Mouse (Mus musculus): ENCODE measurements around the gene Cd207.

The Cd207 gene

DNA sequence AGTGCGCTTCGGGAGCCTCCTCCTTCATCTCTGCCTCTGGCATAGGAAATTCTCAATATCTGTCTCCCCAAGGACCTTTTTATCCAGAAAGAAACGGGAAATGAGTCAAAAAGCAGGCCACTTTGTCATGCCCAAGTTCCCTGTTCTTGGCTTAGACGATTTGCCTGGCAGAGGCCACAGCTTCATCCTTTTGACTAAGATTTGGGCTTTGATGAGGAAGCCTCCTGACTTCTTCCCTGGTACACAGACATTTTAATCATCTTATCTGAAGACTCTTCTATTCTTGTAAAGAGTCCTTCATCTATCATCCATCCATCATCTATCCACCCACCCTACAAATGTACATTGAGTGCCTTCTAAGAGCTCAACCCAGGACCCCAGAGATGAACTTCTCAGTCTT is at the start of gene Cd207:
Gene Cd207, minus strand, starts transcription at position 101 of the 400 bp plus-strand sequence.
- in situ Hi-C loops (cut with MboI; ENCODE audit: low pct_unique_long_range_greater_than_20kb in 1 of 2, low sequenced_read_pairs in 2 of 2, unreplicated experiment in 1 of 2), result loop anchor here in 1 of 2 experiments (10.0 kb wide), 1 partner anchor 323 kb away; no protein-coding TSS in a partner anchor

DNA sequence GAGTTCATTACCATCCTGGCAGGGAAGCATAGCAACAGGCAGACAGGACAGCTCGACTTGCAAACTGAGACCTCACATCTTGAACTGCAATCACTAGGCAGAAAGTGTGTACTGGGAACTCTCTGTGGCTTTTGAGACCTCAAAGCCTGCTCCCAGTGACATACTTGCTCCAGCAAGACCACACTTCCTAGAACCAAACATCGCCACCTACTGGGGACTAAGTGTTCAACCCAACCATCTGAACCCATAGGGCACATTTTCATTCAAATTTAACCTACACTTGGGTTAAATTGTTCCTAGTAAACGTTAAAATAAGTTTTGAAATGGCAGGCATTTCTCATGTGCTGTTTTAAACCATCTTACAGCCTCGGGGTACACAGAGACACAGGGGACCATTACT is 49.5 kb upstream of the Cd207 start:
- in situ Hi-C loops (cut with MboI; ENCODE audit: low pct_unique_long_range_greater_than_20kb in 1 of 2, low sequenced_read_pairs in 2 of 2, unreplicated experiment in 1 of 2), result no loop called here

DNA sequence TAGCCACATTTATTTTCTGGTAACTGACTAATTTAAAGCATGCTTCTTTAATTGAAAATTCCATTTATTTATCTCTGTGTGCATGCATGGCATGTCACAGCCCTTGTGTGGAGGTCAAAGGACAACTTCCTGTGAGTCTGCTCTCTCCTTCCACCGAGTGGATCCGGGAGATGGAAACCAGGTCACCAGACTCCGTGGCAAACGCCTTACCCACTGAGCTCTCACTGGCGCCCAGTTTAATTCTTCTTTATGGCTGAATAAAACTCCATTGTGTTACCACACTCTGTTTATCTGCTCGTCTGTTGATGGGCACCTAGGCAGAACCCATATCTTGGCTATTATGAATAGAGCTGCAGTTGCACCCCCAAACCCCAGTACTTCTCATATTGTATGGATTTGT is 44.9 kb upstream of the Cd207 start:
- in situ Hi-C loops (cut with MboI; ENCODE audit: low pct_unique_long_range_greater_than_20kb in 1 of 2, low sequenced_read_pairs in 2 of 2, unreplicated experiment in 1 of 2), result loop anchor here in 1 of 2 experiments (25.0 kb wide), 1 partner anchor 1790 kb away; the partner anchor contains the start of genes Egr4 and Fbxo41

GRCm38 (mm10) chr6:83717026-83717425 is 39.4 kb upstream of the Cd207 start:
- in situ Hi-C loops (cut with MboI; ENCODE audit: low pct_unique_long_range_greater_than_20kb in 1 of 2, low sequenced_read_pairs in 2 of 2, unreplicated experiment in 1 of 2), result loop anchor here in 1 of 2 experiments (10.0 to 25.0 kb wide), 3 partner anchors 652 to 1795 kb away; partner anchors contain the start of genes Egr4 and Fbxo41

DNA sequence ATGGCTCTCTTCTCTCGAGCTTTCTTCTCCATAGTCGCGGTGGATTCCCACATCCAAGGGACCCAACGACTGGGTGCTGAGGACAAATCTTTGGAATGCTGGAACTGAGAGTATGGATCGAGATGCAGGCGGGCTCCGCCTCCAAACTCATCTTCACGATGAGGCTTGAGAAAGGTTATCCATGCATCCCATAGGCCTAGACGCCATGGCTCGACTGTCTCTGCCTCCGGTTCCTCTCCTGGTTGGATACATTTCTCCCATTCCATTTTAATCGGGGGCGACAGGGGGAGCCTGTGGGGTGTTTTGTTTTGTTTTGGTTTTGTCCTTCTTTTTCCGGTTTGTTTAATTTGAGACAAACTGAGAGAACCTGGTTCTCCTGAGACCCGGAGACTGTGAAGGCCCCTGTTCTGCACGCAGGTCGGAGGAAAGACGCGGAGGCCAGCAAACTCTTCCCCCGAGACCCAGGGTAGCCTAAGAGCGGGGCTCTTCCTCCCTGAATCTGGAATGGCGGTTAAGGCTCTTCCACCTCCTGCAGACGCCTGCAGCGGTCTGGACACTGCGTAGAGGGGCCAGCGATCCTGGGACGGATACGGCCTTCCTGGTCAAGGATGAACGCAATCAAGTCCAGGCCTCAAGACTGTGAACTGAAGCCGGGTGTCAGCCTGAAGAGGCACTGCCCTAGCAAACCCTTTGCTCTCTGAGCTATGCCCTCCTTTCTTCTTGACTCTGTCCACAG is 38.0 kb upstream of the Cd207 start:
- in situ Hi-C loops (cut with MboI; ENCODE audit: low pct_unique_long_range_greater_than_20kb in 1 of 2, low sequenced_read_pairs in 2 of 2, unreplicated experiment in 1 of 2), result loop anchor here in 1 of 2 experiments (10.0 to 25.0 kb wide), 3 partner anchors 651 to 1797 kb away; partner anchors contain the start of genes Egr4 and Fbxo41

DNA sequence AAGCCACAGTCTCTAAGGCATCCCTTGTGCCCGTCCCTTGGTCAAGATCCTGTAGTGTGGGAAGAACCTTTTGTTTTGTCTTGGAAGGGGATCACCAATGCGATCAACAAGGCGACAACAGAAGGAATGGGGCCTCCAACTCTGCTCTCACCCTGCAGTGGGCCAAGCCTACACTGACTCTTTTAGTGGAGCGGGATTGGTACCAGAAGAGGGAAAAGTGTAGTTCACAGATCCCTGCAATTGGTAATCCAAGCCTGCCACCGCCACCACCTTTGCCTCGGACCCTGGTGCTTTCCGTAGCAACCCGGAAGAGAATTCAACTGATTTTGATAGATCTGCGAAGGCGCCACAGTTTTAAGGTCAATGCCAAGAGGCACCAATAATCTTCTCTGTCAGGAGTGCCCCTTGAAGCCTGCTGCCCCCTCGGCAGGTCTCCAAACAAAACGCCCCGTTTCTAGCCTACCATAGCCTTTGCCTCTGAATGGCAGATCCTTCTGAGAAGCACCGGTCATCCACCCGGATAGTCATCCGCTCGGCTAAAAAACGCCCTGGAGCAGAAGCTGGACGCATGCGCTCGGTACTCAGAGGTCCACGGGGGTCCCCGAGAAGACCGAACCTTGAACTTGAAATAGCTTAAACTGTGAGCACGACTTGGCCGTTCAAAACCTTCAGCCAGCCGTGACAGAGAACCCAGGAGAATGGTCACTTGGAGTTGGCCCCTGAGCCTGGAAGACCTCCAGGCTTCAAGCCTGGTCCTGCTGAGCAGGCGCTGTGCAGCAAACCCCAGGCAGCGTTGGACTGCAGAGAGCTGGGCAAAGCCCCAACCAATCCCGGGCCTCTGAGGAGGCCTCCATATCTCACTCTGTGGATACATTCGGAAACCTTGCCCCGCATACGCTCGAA is 36.8 kb upstream of the Cd207 start:
- in situ Hi-C loops (cut with MboI; ENCODE audit: low pct_unique_long_range_greater_than_20kb in 1 of 2, low sequenced_read_pairs in 2 of 2, unreplicated experiment in 1 of 2), result loop anchor here in 1 of 2 experiments (10.0 to 25.0 kb wide), 3 partner anchors 650 to 1798 kb away; partner anchors contain the start of genes Egr4 and Fbxo41

DNA sequence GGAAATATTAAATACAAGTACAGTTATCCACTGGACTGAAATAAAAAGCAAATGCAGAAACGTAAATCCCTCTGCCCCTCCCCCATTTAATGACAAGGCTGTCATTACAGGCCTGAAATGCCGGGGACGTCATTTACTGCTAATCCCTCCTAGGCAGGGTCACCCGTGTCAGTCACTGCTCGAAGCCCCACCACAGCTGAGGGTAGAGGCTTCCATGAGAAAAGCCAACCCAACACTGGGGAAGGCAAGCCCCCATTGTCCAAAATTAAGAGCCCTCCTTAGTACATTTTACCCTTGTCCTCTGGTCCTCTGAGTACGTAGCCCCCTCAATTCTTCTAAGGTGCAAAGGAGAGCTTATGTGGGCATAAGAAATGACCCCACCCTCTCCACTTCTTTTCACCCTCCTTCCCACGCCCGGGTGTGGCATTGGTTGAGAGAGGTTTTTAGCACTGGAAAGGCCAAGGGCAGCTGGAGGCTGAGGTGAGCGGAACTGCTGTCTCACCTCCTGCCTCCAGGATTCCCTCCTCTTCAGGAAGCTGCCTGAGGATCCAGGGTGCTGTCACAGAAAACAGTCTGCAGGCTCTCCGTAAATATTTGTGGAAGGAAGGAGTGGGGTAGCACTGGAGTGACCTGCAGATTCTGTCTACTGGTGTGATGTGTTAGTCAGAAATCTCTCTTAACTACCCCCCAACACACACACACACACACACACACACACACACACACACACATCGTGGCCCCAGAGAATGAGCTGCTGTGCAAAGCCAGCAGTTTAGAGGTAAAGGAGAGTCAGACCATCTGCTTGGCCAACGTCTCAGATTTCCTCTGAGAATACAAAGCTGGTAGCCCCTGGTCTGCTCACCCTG is 35.8 kb upstream of the Cd207 start:
- in situ Hi-C loops (cut with MboI; ENCODE audit: low pct_unique_long_range_greater_than_20kb in 1 of 2, low sequenced_read_pairs in 2 of 2, unreplicated experiment in 1 of 2), result loop anchor here in 1 of 2 experiments (10.0 to 25.0 kb wide), 3 partner anchors 649 to 1799 kb away; partner anchors contain the start of genes Egr4 and Fbxo41

DNA sequence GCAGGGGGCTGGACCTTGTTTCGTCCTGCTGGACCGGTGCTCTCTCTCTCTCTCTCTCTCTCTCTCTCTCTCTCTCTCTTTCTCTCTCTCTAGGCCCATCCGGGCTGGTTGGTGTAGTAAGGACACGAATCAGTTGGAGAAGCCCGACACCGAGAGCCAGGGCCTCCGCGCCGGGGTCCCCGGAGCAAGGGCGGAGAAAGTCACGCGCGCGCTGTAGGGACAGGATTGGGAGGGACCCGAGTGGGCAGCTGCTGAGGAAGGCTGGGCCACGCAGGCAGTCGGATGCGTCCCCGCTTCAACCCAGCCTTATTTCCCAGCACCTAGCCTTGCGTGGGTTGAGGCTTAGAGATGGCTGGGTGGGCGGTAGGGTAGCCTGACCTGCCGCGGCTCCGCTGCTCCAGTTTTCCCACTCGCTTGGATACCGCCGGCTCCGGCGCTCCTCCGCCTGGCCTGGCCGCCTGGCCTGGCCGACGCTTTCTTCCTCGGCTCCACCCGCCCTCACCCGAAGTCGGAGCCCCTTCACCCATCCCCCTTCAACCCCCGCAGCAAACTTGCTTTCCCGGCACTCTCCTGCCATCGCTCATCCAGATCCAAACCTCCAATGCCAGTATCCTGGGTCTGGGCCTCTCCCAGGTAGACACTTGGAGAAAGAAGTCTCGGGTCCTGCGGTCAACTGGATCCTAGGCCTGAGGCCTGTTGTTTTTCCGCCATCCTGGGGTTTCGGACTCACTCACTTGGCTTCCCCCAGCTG is 34.2 kb upstream of the Cd207 start:
- in situ Hi-C loops (cut with MboI; ENCODE audit: low pct_unique_long_range_greater_than_20kb in 1 of 2, low sequenced_read_pairs in 2 of 2, unreplicated experiment in 1 of 2), result loop anchor here in 1 of 2 experiments (10.0 to 25.0 kb wide), 3 partner anchors 647 to 1800 kb away; partner anchors contain the start of genes Egr4 and Fbxo41

GRCm38 (mm10) chr6:83711067-83711675 is 33.5 kb upstream of the Cd207 start, which contains the start of gene Vax2:
Gene Vax2, plus strand, starts transcription at chr6:83711264.
- in situ Hi-C loops (cut with MboI; ENCODE audit: low pct_unique_long_range_greater_than_20kb in 1 of 2, low sequenced_read_pairs in 2 of 2, unreplicated experiment in 1 of 2), result loop anchor here in 1 of 2 experiments (10.0 to 25.0 kb wide), 3 partner anchors 646 to 1801 kb away; partner anchors contain the start of genes Egr4 and Fbxo41

GRCm38 (mm10) chr6:83710361-83711066 is 32.9 kb upstream of the Cd207 start:
- in situ Hi-C loops (cut with MboI; ENCODE audit: low pct_unique_long_range_greater_than_20kb in 1 of 2, low sequenced_read_pairs in 2 of 2, unreplicated experiment in 1 of 2), result loop anchor here in 1 of 2 experiments (10.0 to 25.0 kb wide), 3 partner anchors 646 to 1802 kb away; partner anchors contain the start of genes Egr4 and Fbxo41

DNA sequence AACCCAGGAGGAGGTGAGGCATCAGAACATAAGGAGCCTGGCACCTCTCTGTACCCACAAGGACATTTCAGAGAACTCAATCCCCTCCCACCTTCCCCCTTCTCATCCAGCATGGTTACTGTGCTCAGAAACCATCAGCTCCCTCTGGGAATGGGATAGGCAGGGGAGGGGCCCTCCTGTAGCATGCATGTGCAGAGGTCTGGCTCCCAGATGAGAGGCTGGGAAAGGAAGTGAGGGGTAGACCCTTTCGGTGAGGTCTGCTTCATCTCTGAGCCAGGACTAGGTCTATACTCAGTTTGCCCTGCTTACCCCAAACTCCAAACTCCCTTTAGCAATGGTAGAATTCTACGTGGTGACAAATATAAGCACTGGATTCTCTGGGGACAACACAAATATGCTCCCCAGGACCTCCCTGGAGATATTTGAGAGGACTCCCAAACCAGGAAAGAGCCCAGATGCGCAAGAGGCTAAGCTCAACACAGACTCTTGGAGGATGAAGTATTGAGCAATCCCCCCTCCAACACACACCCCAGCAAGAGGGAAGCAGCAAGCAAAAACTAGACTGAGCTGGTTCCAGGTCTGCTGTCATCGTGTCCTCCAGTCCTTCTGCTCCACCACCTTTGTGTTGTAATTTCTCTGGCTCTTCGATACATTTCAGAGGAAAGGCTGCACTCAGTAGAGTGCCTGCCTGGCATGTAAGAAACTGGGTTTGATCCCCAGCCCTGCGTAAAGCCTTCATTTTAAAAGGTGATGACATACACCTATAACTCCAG is 30.3 kb upstream of the Cd207 start:
- in situ Hi-C loops (cut with MboI; ENCODE audit: low pct_unique_long_range_greater_than_20kb in 1 of 2, low sequenced_read_pairs in 2 of 2, unreplicated experiment in 1 of 2), result loop anchor here in 1 of 2 experiments (25.0 kb wide), 1 partner anchor 1804 kb away; the partner anchor contains the start of genes Egr4 and Fbxo41

DNA sequence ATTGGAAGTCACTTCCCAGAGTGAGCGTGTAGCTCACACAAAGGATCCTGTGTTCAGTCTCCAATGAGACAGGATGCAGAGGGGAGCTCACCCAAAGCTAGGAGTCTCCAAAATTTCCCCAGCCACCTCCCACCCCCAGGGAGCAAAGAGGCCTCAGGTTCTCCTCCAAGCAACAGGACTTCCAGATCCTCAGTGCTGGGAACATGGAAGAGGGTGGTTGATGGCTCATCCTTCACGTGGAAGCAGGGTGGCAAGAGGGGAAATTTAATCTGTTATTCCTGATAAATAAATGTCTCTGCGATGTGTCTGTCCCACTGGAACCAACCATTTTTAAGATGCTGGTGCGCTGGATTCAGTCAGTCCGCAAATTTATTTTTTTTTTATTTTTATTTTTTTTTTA is 27.0 kb upstream of the Cd207 start:
- in situ Hi-C loops (cut with MboI; ENCODE audit: low pct_unique_long_range_greater_than_20kb in 1 of 2, low sequenced_read_pairs in 2 of 2, unreplicated experiment in 1 of 2), result loop anchor here in 1 of 2 experiments (5.0 to 25.0 kb wide), 2 partner anchors 1483 to 1808 kb away; partner anchors contain the start of genes Egr4, Emx1 and Fbxo41

DNA sequence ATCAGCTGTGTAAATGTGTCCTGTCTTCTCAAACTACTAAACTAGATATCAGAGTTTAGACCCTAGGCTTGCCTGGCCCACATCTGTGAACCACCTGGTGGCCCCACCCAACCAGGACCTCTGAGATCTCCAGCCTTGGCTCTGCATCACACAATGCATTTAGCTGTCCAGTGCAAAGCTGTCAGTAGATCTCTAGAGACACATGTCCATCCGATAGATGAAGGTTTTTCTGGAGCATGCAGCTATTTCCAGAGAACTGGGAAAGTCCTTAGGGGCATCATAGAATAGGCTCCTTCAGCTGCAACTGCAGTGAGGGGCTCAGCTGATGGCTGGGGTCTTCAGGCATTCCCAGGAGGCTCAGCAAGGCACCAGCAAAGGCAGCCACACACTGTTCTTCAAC is 26.6 kb upstream of the Cd207 start:
- in situ Hi-C loops (cut with MboI; ENCODE audit: low pct_unique_long_range_greater_than_20kb in 1 of 2, low sequenced_read_pairs in 2 of 2, unreplicated experiment in 1 of 2), result loop anchor here in 1 of 2 experiments (5.0 to 25.0 kb wide), 2 partner anchors 1483 to 1808 kb away; partner anchors contain the start of genes Egr4, Emx1 and Fbxo41

GRCm38 (mm10) chr6:83703722-83704078 is 26.0 kb upstream of the Cd207 start:
- in situ Hi-C loops (cut with MboI; ENCODE audit: low pct_unique_long_range_greater_than_20kb in 1 of 2, low sequenced_read_pairs in 2 of 2, unreplicated experiment in 1 of 2), result loop anchor here in 1 of 2 experiments (5.0 to 25.0 kb wide), 2 partner anchors 1484 to 1809 kb away; partner anchors contain the start of genes Egr4, Emx1 and Fbxo41

All from mouse embryonic stem cell (cell line).